Mouse (Mus musculus): ENCODE measurements around the gene Fnip2.

Fnip2 gene

GRCm38 (mm10) chr3:79564875-79565606, 2.6 kb downstream of the Fnip2 start:
- DNase-seq, result no peak

- DNase-seq, result no peak
These were observed 4.1 kb downstream of the Fnip2 start for GRCm38 (mm10) chr3:79563511-79563910.

- no peak for DNase-seq
These were observed 5.5 kb downstream of the Fnip2 start for GRCm38 (mm10) chr3:79561784-79562715.

GRCm38 (mm10) chr3:79560555-79560954, 7.0 kb downstream of the Fnip2 start:
- DNase-seq, result no peak

- no peak for DNase-seq
These were observed 7.9 kb downstream of the Fnip2 start for GRCm38 (mm10) chr3:79559773-79560045.

GRCm38 (mm10) chr3:79559021-79559772, 8.4 kb downstream of the Fnip2 start:
- no peak for DNase-seq

GRCm38 (mm10) chr3:79555061-79555460, 12.5 kb downstream of the Fnip2 start:
- DNase-seq, result no peak

GRCm38 (mm10) chr3:79553779-79554178, 13.8 kb downstream of the Fnip2 start:
- DNase-seq, result no peak

- DNase-seq, result no peak
These were observed 15.6 kb downstream of the Fnip2 start for GRCm38 (mm10) chr3:79551826-79552552.

- DNase-seq, result no peak
These were observed 17.7 kb downstream of the Fnip2 start for GRCm38 (mm10) chr3:79549751-79550393.

GRCm38 (mm10) chr3:79548681-79549437, 18.7 kb downstream of the Fnip2 start:
- no peak for DNase-seq

- DNase-seq, result no peak
These were observed 25.0 kb downstream of the Fnip2 start for GRCm38 (mm10) chr3:79542585-79542984.

GRCm38 (mm10) chr3:79539656-79540055, 27.9 kb downstream of the Fnip2 start:
- no peak for DNase-seq

- no peak for DNase-seq
These were observed 28.5 kb downstream of the Fnip2 start for GRCm38 (mm10) chr3:79539124-79539523.

GRCm38 (mm10) chr3:79538342-79538741, 29.3 kb downstream of the Fnip2 start:
- no peak for DNase-seq

GRCm38 (mm10) chr3:79537626-79538203, 29.9 kb downstream of the Fnip2 start:
- no peak for DNase-seq

- DNase-seq, result no peak
These were observed 30.6 kb downstream of the Fnip2 start for GRCm38 (mm10) chr3:79537023-79537422.

- no peak for DNase-seq
These were observed 35.9 kb downstream of the Fnip2 start for GRCm38 (mm10) chr3:79531581-79532271.

GRCm38 (mm10) chr3:79529499-79530096, 38.0 kb downstream of the Fnip2 start:
- no peak for DNase-seq

- no peak for DNase-seq
These were observed 39.1 kb downstream of the Fnip2 start for GRCm38 (mm10) chr3:79528451-79528850.
